Mouse (Mus musculus): ENCODE measurements around the gene Rhbdf1. TPM values are rescaled to one million over a fixed set of nuclear protein-coding genes. Genes with fewer than 3 reads are reported as not detected.

Gene Rhbdf1
- total RNA-seq, 2 experiments from 2014 or later, result 13.9 to 14.4 TPM

GRCm38 (mm10) chr11:32236712-32237410 lies 14.8 kb upstream of the Rhbdf1 start:
- Histone ChIP-seq H3K27ac (peak overlapping the region; percentile 81; the same call in 1 of the 2 replicates), H3K4me3 (no peak overlapping the region)
- intact Hi-C loops (cut with DNase I), result no loop called here
- no peak for DNase-seq (ENCODE audit: extremely low spot score in 1 of 2, low spot score in 2 of 2)
- peak; percentile 72 for TF ChIP-seq CTCF (IDR thresholded peaks at IDR 0.05)

- Histone ChIP-seq H3K4me3 (no peak overlapping the region), H3K27ac (peak overlapping the region; percentile 73)
- intact Hi-C loops (cut with DNase I), result no loop called here
- TF ChIP-seq CTCF (IDR thresholded peaks at IDR 0.05), result no peak
- DNase-seq (ENCODE audit: extremely low spot score in 1 of 2, low spot score in 2 of 2), result peak in 1 of 2 experiments; percentile 9
Measured at GRCm38 (mm10) chr11:32236132-32236531, 14.0 kb upstream of the Rhbdf1 start.

GRCm38 (mm10) chr11:32235646-32236045 lies 13.5 kb upstream of the Rhbdf1 start:
- DNase-seq (ENCODE audit: extremely low spot score in 1 of 2, low spot score in 2 of 2), result peak; percentile 57 to 65
- no peak overlapping the region for H3K4me3 ChIP-seq
- TF ChIP-seq CTCF (IDR thresholded peaks at IDR 0.05), result no peak
- intact Hi-C loops (cut with DNase I), result no loop called here
- H3K27ac ChIP-seq, result peak overlapping the region; percentile 73

GRCm38 (mm10) chr11:32234816-32235485 lies 12.9 kb upstream of the Rhbdf1 start:
- Histone ChIP-seq H3K4me3 (no peak overlapping the region), H3K27ac (peak overlapping the region; percentile 73)
- intact Hi-C loops (cut with DNase I), result no loop called here
- no peak for DNase-seq (ENCODE audit: extremely low spot score in 1 of 2, low spot score in 2 of 2)
- no peak for TF ChIP-seq CTCF (IDR thresholded peaks at IDR 0.05)

- Histone ChIP-seq H3K27ac (peak overlapping the region; percentile 24; the same call in 1 of the 2 replicates), H3K4me3 (no peak overlapping the region)
- intact Hi-C loops (cut with DNase I), result no loop called here
- no peak for DNase-seq (ENCODE audit: extremely low spot score in 1 of 2, low spot score in 2 of 2)
- no peak for TF ChIP-seq CTCF (IDR thresholded peaks at IDR 0.05)
Measured at GRCm38 (mm10) chr11:32233895-32234294, 11.8 kb upstream of the Rhbdf1 start.

GRCm38 (mm10) chr11:32232848-32233247 lies 10.7 kb upstream of the Rhbdf1 start:
- TF ChIP-seq CTCF (IDR thresholded peaks at IDR 0.05), result no peak
- Histone ChIP-seq H3K27ac (no peak overlapping the region), H3K4me3 (no peak overlapping the region)
- intact Hi-C loops (cut with DNase I), result no loop called here
- no peak for DNase-seq (ENCODE audit: extremely low spot score in 1 of 2, low spot score in 2 of 2)

- no peak overlapping the region for H3K4me3 ChIP-seq
- DNase-seq (ENCODE audit: extremely low spot score in 1 of 2, low spot score in 2 of 2), result no peak
- no peak for TF ChIP-seq CTCF (IDR thresholded peaks at IDR 0.05)
- H3K27ac ChIP-seq, result peak overlapping the region; percentile 73
- intact Hi-C loops (cut with DNase I), result no loop called here
Measured at GRCm38 (mm10) chr11:32231125-32231524, 9.0 kb upstream of the Rhbdf1 start.

- peak in 1 of 2 experiments; percentile 59 for DNase-seq (ENCODE audit: extremely low spot score in 1 of 2, low spot score in 2 of 2)
- intact Hi-C loops (cut with DNase I), result no loop called here
- TF ChIP-seq CTCF (IDR thresholded peaks at IDR 0.05), result peak; percentile 41
- H3K27ac ChIP-seq, result peak overlapping the region; percentile 73
- H3K4me3 ChIP-seq, result no peak overlapping the region
Measured at GRCm38 (mm10) chr11:32230220-32230619, 8.1 kb upstream of the Rhbdf1 start.

GRCm38 (mm10) chr11:32228292-32228845 lies 6.3 kb upstream of the Rhbdf1 start:
- TF ChIP-seq CTCF (IDR thresholded peaks at IDR 0.05), result no peak
- Histone ChIP-seq H3K4me3 (no peak overlapping the region), H3K27ac (no peak overlapping the region)
- intact Hi-C loops (cut with DNase I), result no loop called here
- DNase-seq (ENCODE audit: extremely low spot score in 1 of 2, low spot score in 2 of 2), result no peak

- H3K27ac ChIP-seq, result peak overlapping the region; percentile 93
- no peak overlapping the region for H3K4me3 ChIP-seq
- DNase-seq (ENCODE audit: extremely low spot score in 1 of 2, low spot score in 2 of 2), result no peak
- no peak for TF ChIP-seq CTCF (IDR thresholded peaks at IDR 0.05)
- intact Hi-C loops (cut with DNase I), result no loop called here
Measured at GRCm38 (mm10) chr11:32227555-32227954, 5.5 kb upstream of the Rhbdf1 start.

GRCm38 (mm10) chr11:32227041-32227440 lies 4.9 kb upstream of the Rhbdf1 start:
- DNase-seq (ENCODE audit: extremely low spot score in 1 of 2, low spot score in 2 of 2), result no peak
- no peak for TF ChIP-seq CTCF (IDR thresholded peaks at IDR 0.05)
- H3K27ac ChIP-seq, result peak overlapping the region; percentile 93
- H3K4me3 ChIP-seq, result peak overlapping the region; percentile 81
- intact Hi-C loops (cut with DNase I), result no loop called here

GRCm38 (mm10) chr11:32226124-32226871 lies 4.2 kb upstream of the Rhbdf1 start, which contains the start of gene Mpg:
Mpg (plus strand) TSS chr11:32226505.
- intact Hi-C loops (cut with DNase I), result no loop called here
- Histone ChIP-seq H3K27ac (peak within 1 kb of the TSS; percentile 93), H3K4me3 (peak within 1 kb of the TSS; percentile 81)
- peak; percentile 42 for TF ChIP-seq CTCF (IDR thresholded peaks at IDR 0.05)
- peak; percentile 87 to 88 for DNase-seq (ENCODE audit: extremely low spot score in 1 of 2, low spot score in 2 of 2)
